In the genomic region with DNA sequence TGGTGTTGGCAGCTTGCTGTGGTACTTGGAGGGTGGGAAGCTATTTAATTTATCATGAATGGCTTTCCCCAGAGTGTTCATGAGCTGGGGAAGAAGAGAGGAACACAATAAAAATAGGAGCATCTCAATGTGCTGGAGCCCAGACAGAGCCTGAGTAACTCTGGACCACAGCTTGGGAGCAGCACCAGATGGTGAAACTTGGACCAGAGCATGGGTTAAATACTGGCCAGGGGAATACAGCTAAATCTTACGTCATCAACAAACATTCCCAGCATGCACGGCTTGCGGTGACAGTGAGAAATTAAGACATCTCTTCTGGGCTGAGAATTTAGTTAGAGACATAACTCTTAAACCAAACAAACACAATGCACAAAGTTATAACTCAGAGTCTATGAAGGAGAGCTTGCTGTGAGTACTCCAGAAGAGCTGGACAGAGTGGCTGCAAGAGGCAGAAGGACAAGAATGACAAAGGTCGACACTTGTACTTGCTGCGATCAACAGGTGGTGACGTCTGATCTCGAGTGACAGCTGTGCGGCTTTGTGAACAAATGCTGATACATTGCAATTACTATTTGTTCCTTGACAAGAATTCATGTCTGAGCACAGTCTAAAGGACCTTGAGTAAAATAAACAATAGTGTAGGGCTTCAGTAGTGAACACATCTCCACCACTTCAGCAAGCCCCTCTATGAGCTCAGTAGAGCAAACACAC, we compare ENCODE assay signal across 11 mouse cellular contexts.
DNase-seq lines count a peak whose midpoint lies in the region; TF ChIP-seq lines count a peak whose summit lies in the region.
"Had no signal": no experiment of that assay in that cellular context is flagged by ENCODE, and none has a peak within 500 bp of the region (broad histone marks: within the 10 kb centered on the region; RNA-seq: fewer than 3 reads in every experiment).

No protein-coding gene starts in this region.

- H3K4me1 ChIP-seq in liver, adult 2 months (ENCODE audit: control insufficient read depth, insufficient read depth, low read length) = no peaks in the 10 kb centered on the region
- H3K4me1 ChIP-seq: forebrain, embryonic 10.5 days had no signal

- H3K36me3 ChIP-seq in liver, adult 2 months (ENCODE audit: control insufficient read depth, insufficient read depth, low read length) = no peaks in the 10 kb centered on the region
- H3K36me3 ChIP-seq: forebrain, embryonic 10.5 days; hindbrain, embryonic 15.5 days had no signal

- H3K4me3 ChIP-seq in liver, adult 2 months (ENCODE audit: insufficient read depth, low read depth, low read length) = no peak overlapping the region
- H3K4me3 ChIP-seq: forebrain, embryonic 10.5 days; hindbrain, embryonic 15.5 days had no signal

- H3K27ac ChIP-seq in liver, adult 2 months (replicated peaks; ENCODE audit: insufficient read depth, low read depth, low read length) = no peak overlapping the region
- H3K27ac ChIP-seq: forebrain, embryonic 10.5 days; hindbrain, embryonic 15.5 days; macrophage had no signal

- H3K27me3 ChIP-seq in liver, adult 2 months (ENCODE audit: control insufficient read depth, insufficient read depth, low read length) = no peaks in the 10 kb centered on the region
- H3K27me3 ChIP-seq: hindbrain, embryonic 15.5 days had no signal

- TF ChIP-seq CTCF in liver, adult 2 months (IDR thresholded peaks at IDR 0.05; ENCODE audit: low read depth, low read length) = no peak

- TF ChIP-seq POLR2A in liver, adult 2 months (IDR thresholded peaks at IDR 0.05; ENCODE audit: extremely low read depth, insufficient read depth, low read length) = no peak

- H3K79me2 ChIP-seq in liver, adult 2 months (ENCODE audit: control insufficient read depth, insufficient read depth, low read length) = no peaks in the 10 kb centered on the region

- H3K9ac ChIP-seq in liver, adult 2 months (ENCODE audit: low read depth, low read length) = no peak overlapping the region
- H3K9ac ChIP-seq: hindbrain, embryonic 15.5 days had no signal

- intact Hi-C loops in heart, postnatal 10 days (cut with DNase I) = no loop called here

- WGBS in liver, adult 2 months = 19% methylated on average over 8 of the region's 8 CpGs

- peak; percentile 80 for DNase-seq in liver, adult 2 months (ENCODE audit: extremely low read depth, low read depth, low spot score)
- DNase-seq in liver = no peak
- DNase-seq in adipocyte (ENCODE audit: low spot score) = peak; percentile 58
- DNase-seq in cerebellum, adult 9-10 months = peak; percentile 76
- peak; percentile 53 to 55 for DNase-seq in heart, postnatal 10 days
- no peak for DNase-seq in layer of hippocampus, adult 9-11 months
- DNase-seq in layer of hippocampus, postnatal 10 days (ENCODE audit: low spot score in 2 of 2) = no peak
- no peak for DNase-seq in kidney, adult 18-20 months

Comparison
In these comparisons a context has a peak if more than half of its experiments do, and no peak if none do; other contexts are left out.
1. DNase-seq: peak in liver, adult 2 months (single experiment), adipocyte (single experiment), cerebellum, adult 9-10 months (single experiment) and heart, postnatal 10 days (2 of 2); none in liver (single experiment), layer of hippocampus, adult 9-11 months (single experiment), layer of hippocampus, postnatal 10 days (0 of 2) and kidney, adult 18-20 months (single experiment).